Mouse (Mus musculus) heart, embryonic 12.5 days (tissue): Measurements from ENCODE around the gene Rims4. TPM values are rescaled to one million over a fixed set of nuclear protein-coding genes. Genes with fewer than 3 reads are reported as not detected.

Source experiments
- ATAC-seq: fragments of 200-750 bp; cut with Nextera tagmentation; 2 replicates; pipeline ENCODE4 v1.8.0; 2017; ENCODE audit warnings: moderate TSS enrichment, moderate library complexity; ENCODE audit not compliant: insufficient number of reproducible peaks, low FRiP score
- H3K27ac ChIP-seq: fragments of 300-500 bp; sonication (generic); 2 replicates; pipeline ENCODE4 v1.5.1; 2016; ENCODE audit warnings: mild to moderate bottlenecking, moderate library complexity; ENCODE audit not compliant: poor library complexity, severe bottlenecking
- H3K27me3 ChIP-seq: fragments of 300-500 bp; sonication (generic); replicated peaks from 2 replicates; pipeline ENCODE4 v1.6.1; 2016; ENCODE audit warnings: mild to moderate bottlenecking, moderate library complexity
- H3K36me3 ChIP-seq: fragments of 300-500 bp; sonication (generic); 2 replicates; pipeline ENCODE4 v1.6.1; 2016; ENCODE audit warnings: mild to moderate bottlenecking, moderate library complexity
- H3K4me1 ChIP-seq: fragments of 300-500 bp; sonication (generic); replicated peaks from 2 replicates; pipeline ENCODE4 v1.6.1; 2016; ENCODE audit warnings: mild to moderate bottlenecking
- H3K4me2 ChIP-seq: fragments of 300-500 bp; sonication (generic); 2 replicates; pipeline ENCODE4 v1.6.1; 2016; ENCODE audit warnings: mild to moderate bottlenecking, moderate library complexity
- H3K4me3 ChIP-seq: fragments of 300-500 bp; sonication (generic); 2 replicates; pipeline ENCODE4 v1.5.1; 2016; ENCODE audit warnings: mild to moderate bottlenecking
- H3K9ac ChIP-seq: fragments of 300-500 bp; sonication (generic); 2 replicates; pipeline ENCODE4 v1.6.1; 2016; ENCODE audit warnings: mild to moderate bottlenecking, moderate library complexity
- H3K9me3 ChIP-seq: fragments of 300-500 bp; sonication (generic); replicated peaks from 2 replicates; pipeline ENCODE4 v1.6.1; 2016; ENCODE audit warnings: mild to moderate bottlenecking, moderate library complexity
- WGBS: fragments of 180-500 bp; shearing (Covaris S2); methylation state at CpG from one replicate; pipeline ENCODE4 v1.1.7; 2016; 5-methylcytosine and 5-hydroxymethylcytosine counted together
- polyA plus RNA-seq: library from polyadenylated mRNA; unstranded; fragments of >200 nt; fragmentation: Nextera tagmentation; extraction: Ambion mirVana; gene quantifications from 2 replicates; pipeline ENCODE4 v1.2.1, GENCODE M21; 2016

Gene Rims4
- polyA plus RNA-seq, 1 experiment from 2014 or later = 0.77 TPM

DNA sequence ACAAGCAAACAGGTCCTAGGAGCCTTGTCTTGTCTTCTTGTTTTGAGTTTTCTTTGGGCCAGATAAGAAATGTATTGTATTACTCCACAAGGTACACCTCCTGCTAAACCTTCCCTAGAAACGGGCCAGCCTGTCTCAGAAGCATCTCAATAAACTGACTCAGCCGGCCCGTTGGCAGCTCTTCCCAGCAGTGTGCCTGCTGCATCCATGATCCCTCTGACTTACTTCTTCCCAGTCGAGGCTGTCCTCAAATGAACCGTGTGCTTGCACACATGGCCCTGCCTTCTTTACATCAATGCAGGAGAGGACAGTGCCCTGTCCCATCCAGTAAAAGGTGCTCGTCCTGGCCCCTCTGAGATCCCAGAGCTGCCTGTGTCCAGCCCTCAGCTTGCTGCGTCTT lies 8.9 kb downstream of the Rims4 start:
- ATAC-seq = no peak
- peaks cover 27% of the 10 kb centered on the region for H3K4me1 ChIP-seq
- 73% methylated on average over 7 of the region's 7 CpGs for WGBS
- peaks cover 52% of the 10 kb centered on the region for H3K27me3 ChIP-seq
- no peak overlapping the region for H3K9ac ChIP-seq
- H3K36me3 ChIP-seq = no peaks in the 10 kb centered on the region
- H3K27ac ChIP-seq = no peak overlapping the region
- no peak overlapping the region for H3K4me3 ChIP-seq
- H3K9me3 ChIP-seq = no peaks in the 10 kb centered on the region
- no peak overlapping the region for H3K4me2 ChIP-seq

DNA sequence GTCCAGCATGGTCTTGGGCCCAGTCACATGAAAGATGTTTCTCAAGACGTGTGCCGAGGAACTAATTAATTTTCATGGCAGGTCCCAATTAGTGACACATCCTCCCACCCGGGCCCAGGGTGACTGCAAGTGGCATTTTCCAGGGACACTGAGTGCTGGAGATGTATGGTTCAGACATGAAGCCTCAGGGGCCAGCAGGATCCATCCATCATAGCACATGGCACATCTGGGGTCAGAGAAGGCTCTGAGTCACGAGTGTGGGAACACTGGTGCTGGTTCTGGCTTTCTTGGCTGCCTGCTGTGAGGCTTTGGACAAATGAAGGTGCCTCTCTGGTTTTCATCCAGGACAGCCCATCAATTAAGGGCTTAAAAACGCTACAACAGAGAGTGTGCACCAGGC lies 11.4 kb downstream of the Rims4 start:
- no peak overlapping the region for H3K4me3 ChIP-seq
- H3K27ac ChIP-seq = no peak overlapping the region
- no peaks in the 10 kb centered on the region for H3K9me3 ChIP-seq
- H3K4me1 ChIP-seq = peaks cover 9% of the 10 kb centered on the region
- WGBS = 59% methylated on average over 5 of the region's 5 CpGs
- peaks cover 37% of the 10 kb centered on the region for H3K27me3 ChIP-seq
- no peak overlapping the region for H3K4me2 ChIP-seq
- H3K36me3 ChIP-seq = no peaks in the 10 kb centered on the region
- H3K9ac ChIP-seq = no peak overlapping the region
- ATAC-seq = no peak

DNA sequence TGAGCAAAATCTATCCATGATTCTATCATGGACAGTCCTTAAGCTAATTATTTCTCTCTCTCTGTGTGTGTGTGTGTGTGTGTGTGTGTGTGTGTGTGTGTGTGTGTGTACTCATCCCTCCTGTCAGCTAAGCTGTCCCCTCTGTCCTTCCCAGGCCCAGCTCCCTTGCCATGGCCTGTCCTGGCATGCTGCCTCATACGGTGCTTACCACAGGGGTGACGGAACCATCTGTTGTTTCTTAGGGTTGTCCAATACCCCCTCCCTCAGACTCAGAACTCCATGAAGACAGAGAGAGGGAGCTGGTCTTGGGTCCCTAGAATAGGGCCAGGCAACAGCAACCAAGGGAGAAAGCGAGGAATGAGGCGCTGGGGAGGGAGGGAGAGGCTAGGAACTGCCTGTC lies 14.2 kb downstream of the Rims4 start:
- Histone ChIP-seq H3K27me3 (peaks cover 16% of the 10 kb centered on the region), H3K9ac (no peak overlapping the region), H3K4me3 (no peak overlapping the region), H3K27ac (no peak overlapping the region), H3K36me3 (no peaks in the 10 kb centered on the region), H3K4me1 (peaks cover 12% of the 10 kb centered on the region), H3K9me3 (no peaks in the 10 kb centered on the region), H3K4me2 (no peak overlapping the region)
- 73% methylated on average over 4 of the region's 4 CpGs for WGBS
- no peak for ATAC-seq

DNA sequence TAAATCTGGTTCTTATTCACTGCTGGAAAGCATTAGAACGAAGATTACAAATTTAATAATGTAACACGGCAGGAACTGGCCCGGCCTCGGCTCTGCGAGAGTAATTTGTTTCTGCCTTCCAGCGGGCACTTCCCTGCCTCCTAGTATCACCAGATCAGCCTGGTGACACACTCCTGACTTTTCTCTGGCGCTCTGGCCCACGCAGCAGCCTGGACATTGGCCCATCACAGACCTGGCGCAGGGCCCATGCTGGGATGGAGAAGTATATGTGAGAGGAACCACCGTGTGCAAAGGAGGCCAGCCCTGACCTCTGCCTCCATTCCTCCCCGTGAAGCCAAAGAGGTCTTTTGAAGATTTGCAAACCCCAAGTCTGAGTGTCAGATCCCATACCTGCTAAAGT lies 15.0 kb downstream of the Rims4 start:
- Histone ChIP-seq H3K27ac (no peak overlapping the region), H3K4me3 (no peak overlapping the region), H3K27me3 (peaks cover 11% of the 10 kb centered on the region; the same call in 1 of the 2 replicates), H3K9ac (no peak overlapping the region), H3K4me1 (peaks cover 13% of the 10 kb centered on the region), H3K36me3 (no peaks in the 10 kb centered on the region), H3K4me2 (no peak overlapping the region), H3K9me3 (no peaks in the 10 kb centered on the region)
- no peak for ATAC-seq
- 67% methylated on average over 11 of the region's 11 CpGs for WGBS

DNA sequence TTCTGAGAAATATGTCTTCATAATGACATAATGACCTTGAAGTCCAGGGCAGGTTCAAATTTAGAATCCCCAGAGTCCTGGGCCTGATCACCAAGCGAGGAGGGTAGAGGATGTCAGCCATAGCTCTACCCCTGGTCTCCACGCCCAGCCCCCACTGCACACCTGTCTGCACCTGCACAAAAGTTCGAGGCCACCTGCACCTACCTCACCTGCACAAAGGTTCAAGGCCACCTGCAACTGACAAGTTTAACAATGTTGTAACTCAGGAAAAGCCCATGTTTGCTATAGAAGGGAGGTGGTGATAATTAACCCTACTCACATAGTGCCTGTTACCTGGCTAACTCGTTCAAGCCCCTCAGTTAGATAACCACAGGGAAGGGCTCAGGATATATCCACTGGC lies 16.0 kb downstream of the Rims4 start:
- H3K27me3 ChIP-seq = peaks cover 11% of the 10 kb centered on the region; the same call in 1 of the 2 replicates
- 71% methylated on average over 4 of the region's 4 CpGs for WGBS
- no peak for ATAC-seq

DNA sequence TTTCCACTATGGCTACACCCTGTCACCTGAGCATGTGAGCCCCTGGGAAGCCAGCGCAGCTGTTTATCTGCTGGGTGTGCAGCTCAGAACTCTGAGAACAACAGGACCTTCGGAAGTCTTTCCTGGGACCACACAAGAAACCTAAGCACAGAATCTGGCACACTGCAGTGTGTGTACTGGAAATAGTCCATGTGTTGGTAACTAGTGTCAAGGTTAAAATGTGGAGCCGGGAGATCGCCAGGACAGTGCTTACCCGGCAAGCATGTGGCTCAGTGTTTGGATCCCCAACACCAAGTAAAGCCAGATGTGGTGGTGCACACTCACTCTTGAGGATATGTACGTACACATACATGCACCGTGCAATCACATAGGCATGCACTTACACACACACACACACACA lies 17.4 kb downstream of the Rims4 start:
- Histone ChIP-seq H3K36me3 (no peaks in the 10 kb centered on the region), H3K27me3 (peaks cover 11% of the 10 kb centered on the region; the same call in 1 of the 2 replicates), H3K9me3 (no peaks in the 10 kb centered on the region), H3K4me2 (no peak overlapping the region), H3K9ac (no peak overlapping the region), H3K27ac (no peak overlapping the region), H3K4me1 (peaks cover 13% of the 10 kb centered on the region), H3K4me3 (no peak overlapping the region)
- WGBS = 76% methylated on average over 7 of the region's 7 CpGs
- ATAC-seq = no peak

More for the DNA sequence above, 16.0 kb downstream of the Rims4 start:
- Histone ChIP-seq H3K36me3 (no peaks in the 10 kb centered on the region), H3K4me2 (no peak overlapping the region), H3K27ac (no peak overlapping the region), H3K4me1 (peaks cover 13% of the 10 kb centered on the region), H3K9ac (no peak overlapping the region), H3K4me3 (no peak overlapping the region), H3K9me3 (no peaks in the 10 kb centered on the region)

DNA sequence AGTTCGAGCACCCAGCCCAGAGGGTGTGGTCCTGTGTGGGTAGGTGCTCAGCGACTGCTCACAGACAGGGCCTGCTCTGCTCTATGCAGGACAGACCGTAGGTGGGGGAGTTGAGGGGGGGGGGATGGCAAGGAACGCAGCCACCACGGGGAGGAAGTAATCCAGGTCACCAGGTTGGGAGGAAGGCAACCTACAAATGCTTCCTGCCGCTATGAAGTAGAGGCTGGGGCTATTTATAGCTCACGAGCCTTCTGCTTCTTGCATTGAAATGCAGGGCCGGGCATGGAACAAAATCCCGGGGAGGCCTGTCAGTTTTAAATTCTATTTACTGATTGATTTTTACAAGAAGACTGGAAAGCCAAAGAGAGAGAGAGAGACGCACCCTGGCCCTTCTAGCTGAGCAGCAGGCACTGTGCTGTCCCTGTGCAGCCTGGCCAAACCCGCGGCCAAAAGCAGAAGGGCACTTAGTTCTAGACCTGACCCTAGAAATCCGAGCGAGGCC lies 18.5 kb downstream of the Rims4 start:
- no peaks in the 10 kb centered on the region for H3K9me3 ChIP-seq
- H3K4me3 ChIP-seq = no peak overlapping the region
- H3K27me3 ChIP-seq = peaks cover 15% of the 10 kb centered on the region; the same call in 1 of the 2 replicates
- no peak overlapping the region; the same call in 1 of the 2 replicates for H3K27ac ChIP-seq
- 38% methylated on average over 14 of the region's 14 CpGs for WGBS
- peaks cover 13% of the 10 kb centered on the region for H3K4me1 ChIP-seq
- H3K36me3 ChIP-seq = no peaks in the 10 kb centered on the region
- H3K4me2 ChIP-seq = peak overlapping the region; percentile 33
- ATAC-seq = no peak
- no peak overlapping the region; the same call in 1 of the 2 replicates for H3K9ac ChIP-seq

DNA sequence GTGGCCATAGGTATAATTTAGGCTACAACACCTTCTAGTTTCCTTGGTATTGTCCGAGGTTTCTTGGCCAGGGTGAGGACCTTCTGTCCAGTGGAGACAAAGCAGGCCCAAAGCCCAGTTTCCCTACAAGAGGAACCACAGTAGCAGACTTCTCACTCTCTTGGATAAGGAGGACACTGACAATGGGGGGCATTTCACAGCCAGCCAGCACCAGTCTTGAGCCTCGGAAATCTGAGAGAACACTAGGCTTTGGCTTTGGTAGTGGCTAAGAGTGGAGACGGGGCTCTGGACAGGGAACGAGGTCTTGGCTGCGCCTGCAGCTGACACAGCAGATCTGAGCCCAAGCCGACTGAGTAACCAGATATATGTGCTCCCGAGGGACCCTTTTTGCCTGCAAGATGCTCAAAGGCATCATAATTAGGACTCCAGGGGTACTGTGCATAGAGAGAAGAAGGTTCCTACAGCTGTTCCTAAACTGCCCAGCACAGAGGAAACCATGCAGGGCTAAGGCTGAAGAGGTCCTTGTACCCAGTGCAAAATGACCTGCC lies 20.4 kb downstream of the Rims4 start:
- WGBS = 71% methylated on average over 7 of the region's 7 CpGs

DNA sequence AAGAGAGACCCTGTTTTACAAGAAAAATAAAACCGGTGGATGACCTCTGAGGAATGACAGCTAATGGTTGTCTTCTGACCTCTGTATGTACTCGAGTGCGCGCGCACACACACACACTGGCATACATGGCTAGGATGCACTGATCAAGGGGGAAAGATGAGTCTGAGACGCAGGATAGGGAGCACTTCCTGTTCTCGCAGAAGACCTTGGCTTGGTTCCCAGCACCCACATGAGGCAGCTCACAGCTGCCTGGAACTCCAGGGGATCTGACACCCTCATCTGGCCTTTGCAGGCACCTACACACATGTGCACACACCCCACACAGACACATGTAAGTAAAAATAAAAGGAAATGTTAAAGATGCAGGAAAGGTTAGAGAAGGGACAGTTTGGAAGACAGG lies 21.5 kb downstream of the Rims4 start:
- no peak overlapping the region for H3K27ac ChIP-seq
- no peak overlapping the region for H3K4me3 ChIP-seq
- H3K27me3 ChIP-seq = peaks cover 11% of the 10 kb centered on the region; the same call in 1 of the 2 replicates
- no peak for ATAC-seq
- peaks cover 13% of the 10 kb centered on the region for H3K4me1 ChIP-seq
- no peaks in the 10 kb centered on the region for H3K9me3 ChIP-seq
- 89% methylated on average over 7 of the region's 7 CpGs for WGBS
- no peak overlapping the region for H3K4me2 ChIP-seq
- no peaks in the 10 kb centered on the region for H3K36me3 ChIP-seq
- no peak overlapping the region for H3K9ac ChIP-seq

More for the DNA sequence above, 20.4 kb downstream of the Rims4 start:
- no peaks in the 10 kb centered on the region for H3K36me3 ChIP-seq
- H3K4me1 ChIP-seq = peaks cover 13% of the 10 kb centered on the region
- H3K4me3 ChIP-seq = no peak overlapping the region
- no peak overlapping the region for H3K9ac ChIP-seq
- no peak overlapping the region for H3K27ac ChIP-seq
- no peak for ATAC-seq
- no peak overlapping the region for H3K4me2 ChIP-seq
- H3K27me3 ChIP-seq = peaks cover 11% of the 10 kb centered on the region; the same call in 1 of the 2 replicates
- no peaks in the 10 kb centered on the region for H3K9me3 ChIP-seq

DNA sequence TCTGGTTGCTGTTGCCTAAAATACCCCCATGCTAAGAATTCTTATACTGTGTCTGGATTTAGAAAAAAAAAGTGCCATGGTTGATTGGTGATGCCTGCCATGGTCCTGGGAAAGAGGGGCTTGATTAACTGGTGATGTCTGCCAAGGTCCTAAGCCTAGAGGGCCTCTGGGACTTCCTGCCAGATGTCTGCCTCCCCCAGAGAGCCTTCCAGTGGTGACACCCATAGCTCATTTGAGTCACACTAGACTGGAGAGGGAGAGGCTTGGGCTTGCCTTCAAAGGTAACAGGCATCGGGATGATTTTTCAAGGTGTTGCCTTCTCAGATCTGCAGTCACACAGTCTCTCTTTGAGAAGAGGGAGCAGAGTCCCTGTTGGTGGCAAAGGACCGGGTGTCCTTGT lies 23.3 kb downstream of the Rims4 start:
- WGBS = 49% methylated on average over 2 of the region's 2 CpGs
- H3K36me3 ChIP-seq = no peaks in the 10 kb centered on the region
- H3K9me3 ChIP-seq = no peaks in the 10 kb centered on the region
- peaks cover 11% of the 10 kb centered on the region; the same call in 1 of the 2 replicates for H3K27me3 ChIP-seq
- H3K9ac ChIP-seq = no peak overlapping the region
- no peak overlapping the region for H3K4me2 ChIP-seq
- ATAC-seq = no peak
- no peak overlapping the region for H3K27ac ChIP-seq
- H3K4me1 ChIP-seq = peaks cover 9% of the 10 kb centered on the region
- no peak overlapping the region for H3K4me3 ChIP-seq

DNA sequence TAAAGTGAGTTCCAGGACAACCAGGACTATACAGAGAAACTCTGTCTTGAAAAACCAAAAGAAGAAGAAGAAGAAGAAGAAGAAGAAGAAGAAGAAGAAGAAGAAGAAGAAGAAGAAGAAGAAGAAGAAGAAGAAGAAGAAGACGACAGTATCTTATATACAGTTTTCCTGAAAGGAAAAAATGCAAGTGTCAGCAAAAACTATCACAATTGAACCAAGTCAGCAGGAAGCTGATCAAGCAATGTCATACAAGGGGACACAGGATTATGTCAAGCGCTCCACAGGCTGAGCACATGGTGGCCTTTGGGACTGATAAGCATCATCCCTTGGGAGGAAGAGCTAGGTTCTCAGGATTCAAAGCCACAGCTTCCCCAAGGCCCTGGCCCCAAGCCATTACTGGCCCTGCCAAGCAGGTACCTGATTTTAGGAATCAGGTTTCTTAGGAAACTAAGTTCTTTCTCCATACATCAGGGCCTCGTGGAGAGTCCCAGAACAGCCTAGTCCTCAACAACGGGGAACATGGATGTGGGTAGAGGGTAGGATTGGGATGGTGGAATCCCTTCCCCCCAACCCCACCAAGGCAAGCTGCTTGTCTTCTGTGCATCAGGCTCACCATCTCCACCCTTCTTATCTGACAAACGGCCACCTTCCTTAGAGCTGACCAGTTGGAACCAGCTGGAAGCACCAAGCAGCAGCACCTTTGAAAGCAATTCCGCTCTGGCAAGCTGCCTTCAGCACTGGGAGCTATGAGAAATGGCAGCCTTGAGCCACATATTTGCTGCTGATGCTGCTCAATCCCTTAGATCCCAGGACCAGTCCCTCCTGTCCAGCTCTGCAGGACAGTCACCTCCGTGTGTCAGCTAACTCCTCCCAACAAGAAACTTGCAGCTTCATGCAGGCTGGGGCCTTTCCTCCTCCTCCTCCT lies 24.8 kb downstream of the Rims4 start:
- no peaks in the 10 kb centered on the region for H3K4me1 ChIP-seq
- H3K27me3 ChIP-seq = peaks cover 11% of the 10 kb centered on the region; the same call in 1 of the 2 replicates
- WGBS = 53% methylated on average over 7 of the region's 7 CpGs
- no peaks in the 10 kb centered on the region for H3K36me3 ChIP-seq
- H3K9me3 ChIP-seq = no peaks in the 10 kb centered on the region
- H3K27ac ChIP-seq = no peak overlapping the region
- no peak overlapping the region for H3K4me3 ChIP-seq
- no peak overlapping the region for H3K9ac ChIP-seq
- H3K4me2 ChIP-seq = no peak overlapping the region
- no peak for ATAC-seq
